Mouse (Mus musculus) hindbrain, embryonic 15.5 days (tissue): ENCODE measurements around the gene Morn1. TPM values are rescaled to one million over a fixed set of nuclear protein-coding genes. Genes with fewer than 3 reads are reported as not detected.

Source experiments
- ATAC-seq: fragments of 200-750 bp; cut with Nextera tagmentation; 2 replicates; pipeline ENCODE4 v1.8.0; 2017; ENCODE audit warnings: low read depth, moderate number of reproducible peaks, moderate TSS enrichment; ENCODE audit not compliant: low FRiP score
- H3K27ac ChIP-seq: fragments of 300-500 bp; sonication (generic); replicated peaks from 2 replicates; pipeline ENCODE4 v1.5.1; 2015; ENCODE audit warnings: mild to moderate bottlenecking, inconsistent platforms
- H3K27me3 ChIP-seq: fragments of 300-500 bp; sonication (generic); 2 replicates; pipeline ENCODE4 v1.6.1; 2015; ENCODE audit warnings: control low read depth, inconsistent platforms
- H3K36me3 ChIP-seq: fragments of 300-500 bp; sonication (generic); 2 replicates; pipeline ENCODE4 v1.6.1; 2015; ENCODE audit warnings: control low read depth, inconsistent platforms
- H3K4me1 ChIP-seq: fragments of 300-500 bp; sonication (generic); replicated peaks from 2 replicates; pipeline ENCODE4 v1.6.1; 2015; ENCODE audit warnings: control low read depth, inconsistent platforms
- H3K4me2 ChIP-seq: fragments of 300-500 bp; sonication (generic); 2 replicates; pipeline ENCODE4 v1.6.1; 2015; ENCODE audit warnings: moderate library complexity, mild to moderate bottlenecking, inconsistent platforms
- H3K4me3 ChIP-seq: fragments of 300-500 bp; sonication (generic); 2 replicates; pipeline ENCODE4 v1.5.1; 2015; ENCODE audit warnings: mild to moderate bottlenecking, inconsistent platforms
- H3K9ac ChIP-seq: fragments of 300-500 bp; sonication (generic); 2 replicates; pipeline ENCODE4 v1.6.1; 2015; ENCODE audit warnings: inconsistent platforms
- H3K9me3 ChIP-seq: fragments of 300-500 bp; sonication (generic); 2 replicates; pipeline ENCODE4 v1.6.1; 2016; ENCODE audit warnings: control low read depth, inconsistent platforms
- WGBS: fragments of 180-500 bp; shearing (Covaris S2); methylation state at CpG from one replicate; pipeline ENCODE4 v1.1.7; 2015; 5-methylcytosine and 5-hydroxymethylcytosine counted together
- polyA plus RNA-seq: library from polyadenylated mRNA; unstranded; fragments of >200 nt; fragmentation: Nextera tagmentation; extraction: Ambion mirVana; gene quantifications from 2 replicates; pipeline ENCODE4 v1.2.1, GENCODE M21; 2015

Gene Morn1
- polyA plus RNA-seq, 1 experiment from 2014 or later = 10.0 TPM

DNA sequence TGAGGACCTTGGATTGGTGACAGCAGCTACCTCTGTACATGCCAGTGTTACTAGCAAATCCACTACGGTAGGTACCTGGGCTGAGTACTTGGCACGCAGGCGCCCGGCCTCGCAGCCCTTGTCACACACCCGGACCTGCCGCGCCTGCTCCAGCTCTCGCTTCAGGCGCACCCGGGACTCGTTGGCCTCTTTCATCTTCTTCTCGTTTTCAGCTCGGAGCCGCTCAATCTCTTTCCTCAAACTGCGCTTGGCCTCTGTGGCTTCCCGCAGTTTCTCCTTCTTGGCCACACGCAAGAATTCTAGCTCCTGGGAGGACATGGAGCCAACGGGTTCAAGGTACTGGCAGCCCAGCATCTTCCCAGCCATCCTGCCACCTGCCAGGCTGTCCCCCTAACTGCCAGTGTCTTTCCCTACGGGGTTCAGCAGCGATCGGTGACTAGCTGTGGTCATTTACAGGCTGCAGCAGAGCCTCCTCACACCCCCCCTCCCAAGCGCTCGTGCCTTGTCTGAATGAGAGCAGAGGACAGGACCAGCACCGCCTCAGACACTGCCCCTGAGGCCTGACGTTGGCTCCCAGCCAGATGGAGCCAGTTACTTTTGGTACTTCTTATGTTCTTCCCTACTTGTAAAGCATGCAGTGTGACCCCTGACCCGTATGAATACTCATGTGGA lies 71.6 kb downstream of the Morn1 start:
- no peak overlapping the region for H3K9ac ChIP-seq
- no peak overlapping the region for H3K4me3 ChIP-seq
- no peak for ATAC-seq
- no peak overlapping the region for H3K4me2 ChIP-seq
- H3K27me3 ChIP-seq = no peaks in the 10 kb centered on the region
- WGBS = 79% methylated on average over 27 of the region's 27 CpGs
- H3K27ac ChIP-seq = no peak overlapping the region
- peaks cover 25% of the 10 kb centered on the region for H3K4me1 ChIP-seq
- no peaks in the 10 kb centered on the region for H3K9me3 ChIP-seq
- peaks cover 32% of the 10 kb centered on the region for H3K36me3 ChIP-seq

DNA sequence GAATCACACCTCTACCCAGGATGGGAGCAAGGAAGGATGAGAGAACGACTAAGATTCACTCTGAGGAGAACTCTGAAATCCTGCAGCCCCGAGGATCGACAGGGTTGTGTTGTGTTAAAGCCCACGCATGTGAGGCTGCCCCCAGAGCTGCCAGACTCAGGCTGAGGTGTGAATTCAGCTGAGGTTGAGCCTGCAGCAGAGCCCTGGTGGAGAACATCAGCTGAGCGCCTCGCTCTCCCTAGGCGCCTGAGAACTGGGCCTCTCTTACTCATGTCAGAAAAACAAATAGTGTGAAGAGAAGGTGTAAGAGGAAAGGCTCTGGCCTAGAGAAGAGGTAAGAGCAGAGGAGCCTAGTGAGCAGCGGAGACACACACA lies 72.2 kb downstream of the Morn1 start:
- Histone ChIP-seq H3K27ac (no peak overlapping the region), H3K4me3 (no peak overlapping the region), H3K27me3 (no peaks in the 10 kb centered on the region), H3K9me3 (no peaks in the 10 kb centered on the region), H3K4me2 (no peak overlapping the region), H3K4me1 (peaks cover 30% of the 10 kb centered on the region), H3K36me3 (peaks cover 32% of the 10 kb centered on the region), H3K9ac (no peak overlapping the region)
- ATAC-seq = no peak
- WGBS = 78% methylated on average over 8 of the region's 8 CpGs

DNA sequence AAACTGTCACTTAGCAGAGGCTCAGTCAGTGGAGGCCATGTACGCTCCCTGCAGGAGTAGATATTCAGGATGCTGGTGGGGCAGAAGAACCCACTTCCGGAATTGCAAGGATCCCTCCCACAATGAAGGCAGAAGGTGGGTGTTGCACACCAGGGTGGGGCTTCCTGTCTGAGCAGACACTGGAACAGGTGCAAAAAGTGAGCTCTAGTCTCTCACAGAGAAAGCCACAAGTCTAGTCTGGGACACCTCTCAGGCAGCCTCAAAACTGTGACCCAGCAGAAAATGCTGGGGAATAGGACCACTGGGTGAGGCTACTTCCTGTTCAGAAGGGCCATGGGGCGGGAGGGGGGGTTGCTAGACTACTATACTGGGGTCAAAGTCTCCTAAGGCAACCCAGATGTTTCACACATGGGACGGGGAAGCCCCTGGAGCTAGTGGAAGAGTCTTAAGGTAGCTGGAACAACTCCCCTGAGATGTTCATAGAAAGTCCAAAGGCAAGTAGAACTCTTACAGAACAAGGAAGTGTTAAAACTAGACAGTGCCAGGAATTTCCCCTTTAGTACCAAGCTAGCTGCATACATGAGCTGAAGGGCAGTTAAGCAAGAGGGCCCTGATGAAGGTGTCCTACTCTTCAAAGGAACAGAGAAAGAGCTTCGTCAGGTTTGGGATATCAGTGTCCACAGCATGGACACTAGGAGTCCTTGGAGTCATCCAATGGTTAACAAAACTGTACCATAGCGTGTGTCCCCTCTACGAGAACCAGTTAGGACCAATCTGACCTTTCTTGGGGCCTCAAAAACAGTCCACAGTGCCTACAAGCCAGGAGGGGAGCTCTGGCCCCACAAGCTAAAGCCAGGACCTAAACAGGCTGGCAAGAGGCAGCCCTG lies 76.3 kb downstream of the Morn1 start:
- no peak overlapping the region for H3K4me2 ChIP-seq
- no peak overlapping the region for H3K4me3 ChIP-seq
- 81% methylated on average over 7 of the region's 7 CpGs for WGBS
- peaks cover 55% of the 10 kb centered on the region for H3K4me1 ChIP-seq
- H3K27ac ChIP-seq = 0 out of 2 replicates have a peak overlapping the region, but pooled peaks have one; percentile 5
- H3K36me3 ChIP-seq = peaks cover 11% of the 10 kb centered on the region
- H3K9me3 ChIP-seq = no peaks in the 10 kb centered on the region
- no peak overlapping the region for H3K9ac ChIP-seq
- H3K27me3 ChIP-seq = no peaks in the 10 kb centered on the region
- no peak for ATAC-seq

DNA sequence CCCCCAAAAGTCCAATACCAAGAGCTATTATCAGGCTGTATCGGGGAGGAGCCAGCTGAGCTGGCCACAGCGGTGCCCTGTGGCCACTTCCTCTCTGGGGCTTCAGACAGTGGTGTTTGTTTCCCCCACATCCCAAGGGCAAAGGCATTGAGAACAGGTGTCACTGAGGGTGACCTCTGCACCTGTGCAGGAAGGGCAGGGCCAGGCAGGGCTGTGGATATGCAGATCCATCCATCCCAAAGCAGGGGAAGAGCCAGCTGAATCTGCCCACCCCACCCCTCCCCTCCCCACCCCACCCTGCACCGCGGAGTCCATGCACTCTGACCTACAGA lies 76.9 kb downstream of the Morn1 start:
- peaks cover 55% of the 10 kb centered on the region for H3K4me1 ChIP-seq
- H3K4me2 ChIP-seq = no peak overlapping the region
- no peaks in the 10 kb centered on the region for H3K9me3 ChIP-seq
- WGBS = 40% methylated on average over 3 of the region's 4 CpGs
- H3K27me3 ChIP-seq = no peaks in the 10 kb centered on the region
- H3K27ac ChIP-seq = 0 out of 2 replicates have a peak overlapping the region, but pooled peaks have one; percentile 5
- H3K4me3 ChIP-seq = no peak overlapping the region
- no peak overlapping the region for H3K9ac ChIP-seq
- no peak for ATAC-seq
- peaks cover 7% of the 10 kb centered on the region for H3K36me3 ChIP-seq

DNA sequence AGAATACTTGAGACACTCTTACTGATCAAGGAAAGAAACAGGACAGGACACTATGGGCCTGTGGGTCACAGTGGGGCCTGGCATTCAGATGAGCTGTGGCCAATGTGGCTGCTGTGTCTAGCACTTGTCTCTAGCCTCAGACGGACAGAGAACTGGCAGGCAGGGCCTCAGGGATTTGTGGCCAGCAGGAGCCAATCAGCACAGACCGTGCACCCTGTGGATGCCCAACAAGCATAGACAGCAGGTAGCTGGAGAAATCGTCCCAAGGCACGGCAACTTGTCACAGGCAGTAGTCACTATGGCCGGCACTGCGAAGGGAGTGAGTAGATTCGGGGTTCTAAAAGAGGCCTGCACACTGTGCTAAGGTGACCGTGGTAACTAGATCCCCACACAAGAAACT lies 77.3 kb downstream of the Morn1 start:
- Histone ChIP-seq H3K4me3 (no peak overlapping the region), H3K27ac (no peak overlapping the region), H3K27me3 (no peaks in the 10 kb centered on the region), H3K4me1 (peaks cover 55% of the 10 kb centered on the region), H3K4me2 (no peak overlapping the region), H3K9ac (no peak overlapping the region), H3K9me3 (no peaks in the 10 kb centered on the region), H3K36me3 (peaks cover 3% of the 10 kb centered on the region)
- ATAC-seq = no peak
- 41% methylated on average over 8 of the region's 8 CpGs for WGBS

DNA sequence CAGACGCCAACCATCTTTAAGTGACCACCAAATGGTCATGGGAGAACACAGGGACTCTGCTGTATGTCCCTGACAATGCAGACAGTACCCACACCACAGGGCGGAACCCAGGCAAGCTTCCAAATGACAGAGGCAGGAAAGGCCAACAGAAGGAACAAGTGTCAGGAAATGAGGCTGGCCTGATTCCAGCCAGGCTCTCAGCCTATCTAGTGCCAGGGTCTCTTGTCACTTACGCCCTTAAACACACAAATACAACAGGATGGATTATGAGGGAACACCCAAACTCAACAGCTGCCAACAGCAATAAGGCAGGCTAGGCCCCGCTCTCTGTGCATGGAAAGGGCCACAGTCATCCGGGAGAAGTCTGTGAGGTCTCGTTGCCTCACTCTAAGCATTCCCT lies 78.2 kb downstream of the Morn1 start:
- no peak overlapping the region for H3K9ac ChIP-seq
- peaks cover 55% of the 10 kb centered on the region for H3K4me1 ChIP-seq
- no peak overlapping the region for H3K4me3 ChIP-seq
- no peaks in the 10 kb centered on the region for H3K9me3 ChIP-seq
- H3K27me3 ChIP-seq = no peaks in the 10 kb centered on the region
- ATAC-seq = 0 out of 2 replicates have a peak, but pooled peaks have one; percentile 24
- H3K27ac ChIP-seq = peak overlapping the region; percentile 55; the same call in 1 of the 2 replicates
- no peak overlapping the region for H3K4me2 ChIP-seq
- 60% methylated on average over 6 of the region's 6 CpGs for WGBS
- H3K36me3 ChIP-seq = no peaks in the 10 kb centered on the region

DNA sequence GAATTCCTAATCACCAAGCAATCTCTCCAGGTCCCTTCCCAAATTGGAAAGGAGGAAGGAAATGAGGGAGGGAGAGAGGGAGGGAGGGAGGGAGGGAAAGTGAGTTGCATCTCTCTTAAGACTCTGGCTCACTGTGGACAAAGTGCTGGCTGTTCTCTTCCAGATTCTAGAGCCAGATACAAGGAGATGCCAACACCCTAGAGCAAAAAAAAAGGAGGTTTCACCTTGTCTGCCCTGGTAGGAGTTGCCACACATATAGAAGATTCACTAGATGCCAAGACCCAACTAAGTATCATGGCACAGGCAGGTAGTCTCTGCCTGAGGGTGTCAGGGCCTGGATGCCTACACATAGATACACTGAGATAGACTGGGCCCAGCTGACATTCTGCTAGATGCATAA lies 79.5 kb downstream of the Morn1 start:
- ATAC-seq = no peak
- peaks cover 56% of the 10 kb centered on the region for H3K4me1 ChIP-seq
- H3K9ac ChIP-seq = no peak overlapping the region
- no peak overlapping the region for H3K27ac ChIP-seq
- H3K9me3 ChIP-seq = no peaks in the 10 kb centered on the region
- H3K4me2 ChIP-seq = no peak overlapping the region
- no peak overlapping the region for H3K4me3 ChIP-seq
- no peaks in the 10 kb centered on the region for H3K36me3 ChIP-seq
- no peaks in the 10 kb centered on the region for H3K27me3 ChIP-seq

DNA sequence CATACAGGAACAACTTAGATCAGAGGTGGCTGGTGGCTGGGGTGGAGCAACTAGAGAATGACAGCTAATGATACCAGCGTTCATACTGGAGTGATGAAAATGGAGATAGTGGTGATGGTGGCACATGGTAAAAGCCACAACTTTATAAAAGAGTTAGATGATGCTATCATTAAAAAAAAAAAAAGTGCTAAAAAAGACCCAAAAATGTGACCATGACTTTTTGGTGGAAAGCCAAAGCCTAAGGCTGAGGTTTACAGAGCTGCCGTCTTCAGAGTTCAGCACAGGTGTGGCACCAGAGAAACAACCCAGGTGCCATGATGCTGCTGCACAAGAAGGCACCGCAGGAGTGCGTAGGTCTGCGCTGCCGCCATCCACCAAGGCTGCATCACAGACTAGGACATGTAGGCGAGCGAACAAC lies 82.5 kb downstream of the Morn1 start:
- Histone ChIP-seq H3K36me3 (no peaks in the 10 kb centered on the region), H3K4me3 (no peak overlapping the region), H3K4me2 (no peak overlapping the region), H3K4me1 (peaks cover 56% of the 10 kb centered on the region), H3K9ac (no peak overlapping the region), H3K9me3 (no peaks in the 10 kb centered on the region), H3K27ac (no peak overlapping the region), H3K27me3 (no peaks in the 10 kb centered on the region)
- ATAC-seq = no peak
- 92% methylated on average over 8 of the region's 8 CpGs for WGBS

DNA sequence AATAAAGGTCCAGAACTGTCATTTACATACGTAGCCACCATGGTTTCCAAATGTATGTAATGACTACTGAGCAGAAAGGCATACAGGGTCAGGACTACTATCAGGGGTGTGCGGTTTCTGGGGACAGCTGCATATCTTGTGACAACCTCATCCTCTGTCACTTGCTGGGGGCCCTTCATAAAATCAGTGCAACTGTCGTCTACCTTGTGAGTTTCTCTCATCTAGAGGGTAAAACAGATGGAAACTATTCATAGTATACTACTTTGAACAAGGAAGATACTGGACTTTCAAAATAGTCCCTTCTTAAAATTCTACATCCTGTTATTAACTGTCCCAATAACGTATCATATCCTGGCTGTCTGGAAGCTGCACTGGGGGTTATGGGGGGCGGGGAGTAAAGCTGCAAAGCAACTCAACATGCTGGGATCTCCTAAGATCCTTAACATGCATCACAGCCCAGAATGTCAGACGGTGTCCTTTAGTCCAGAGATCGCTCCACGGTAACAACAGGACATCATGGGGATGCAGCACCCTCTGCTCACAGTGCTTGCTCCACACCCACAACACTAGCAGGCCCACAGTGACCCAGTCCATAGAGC lies 84.3 kb downstream of the Morn1 start:
- peak overlapping the region; percentile 80; the same call in 1 of the 2 replicates for H3K27ac ChIP-seq
- peaks cover 60% of the 10 kb centered on the region for H3K4me1 ChIP-seq
- no peaks in the 10 kb centered on the region for H3K27me3 ChIP-seq
- no peak overlapping the region for H3K9ac ChIP-seq
- ATAC-seq = no peak
- WGBS = 78% methylated on average over 8 of the region's 8 CpGs
- H3K4me2 ChIP-seq = no peak overlapping the region
- H3K4me3 ChIP-seq = no peak overlapping the region
- no peaks in the 10 kb centered on the region for H3K36me3 ChIP-seq
- no peaks in the 10 kb centered on the region for H3K9me3 ChIP-seq

DNA sequence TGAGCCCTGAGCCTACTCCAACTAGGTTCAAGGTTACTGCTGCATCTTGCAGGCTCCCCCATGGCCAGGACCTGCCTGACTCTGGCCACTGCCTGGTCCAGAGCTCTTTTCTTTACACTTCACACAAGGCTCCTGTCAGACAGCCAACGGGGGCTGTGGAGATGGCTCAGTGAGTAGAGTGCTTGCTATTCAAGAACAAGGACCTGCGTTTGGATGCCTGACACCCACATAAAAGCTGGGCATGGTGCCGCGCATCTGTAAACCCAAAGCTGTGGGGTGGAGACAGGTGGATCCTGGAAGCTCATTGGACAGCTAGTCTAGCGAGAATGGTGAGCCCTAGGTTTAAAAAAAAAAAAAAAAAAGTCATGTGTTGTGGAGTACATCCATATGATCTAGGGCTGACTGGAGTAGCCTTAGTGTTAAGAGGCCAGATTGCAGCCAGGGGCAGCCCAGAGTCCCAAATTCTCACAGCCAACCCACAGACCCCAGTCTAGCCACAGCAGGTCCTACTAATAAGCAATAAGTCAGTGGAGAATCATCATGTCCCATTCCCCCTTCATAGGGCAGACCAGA lies 85.7 kb downstream of the Morn1 start:
- Histone ChIP-seq H3K27me3 (no peaks in the 10 kb centered on the region), H3K4me3 (no peak overlapping the region), H3K4me1 (peaks cover 66% of the 10 kb centered on the region), H3K9me3 (no peaks in the 10 kb centered on the region), H3K27ac (peak overlapping the region; percentile 80), H3K9ac (no peak overlapping the region), H3K4me2 (peak overlapping the region; percentile 35; the same call in 1 of the 2 replicates), H3K36me3 (no peaks in the 10 kb centered on the region)
- no peak for ATAC-seq
- WGBS = 37% methylated on average over 5 of the region's 5 CpGs

DNA sequence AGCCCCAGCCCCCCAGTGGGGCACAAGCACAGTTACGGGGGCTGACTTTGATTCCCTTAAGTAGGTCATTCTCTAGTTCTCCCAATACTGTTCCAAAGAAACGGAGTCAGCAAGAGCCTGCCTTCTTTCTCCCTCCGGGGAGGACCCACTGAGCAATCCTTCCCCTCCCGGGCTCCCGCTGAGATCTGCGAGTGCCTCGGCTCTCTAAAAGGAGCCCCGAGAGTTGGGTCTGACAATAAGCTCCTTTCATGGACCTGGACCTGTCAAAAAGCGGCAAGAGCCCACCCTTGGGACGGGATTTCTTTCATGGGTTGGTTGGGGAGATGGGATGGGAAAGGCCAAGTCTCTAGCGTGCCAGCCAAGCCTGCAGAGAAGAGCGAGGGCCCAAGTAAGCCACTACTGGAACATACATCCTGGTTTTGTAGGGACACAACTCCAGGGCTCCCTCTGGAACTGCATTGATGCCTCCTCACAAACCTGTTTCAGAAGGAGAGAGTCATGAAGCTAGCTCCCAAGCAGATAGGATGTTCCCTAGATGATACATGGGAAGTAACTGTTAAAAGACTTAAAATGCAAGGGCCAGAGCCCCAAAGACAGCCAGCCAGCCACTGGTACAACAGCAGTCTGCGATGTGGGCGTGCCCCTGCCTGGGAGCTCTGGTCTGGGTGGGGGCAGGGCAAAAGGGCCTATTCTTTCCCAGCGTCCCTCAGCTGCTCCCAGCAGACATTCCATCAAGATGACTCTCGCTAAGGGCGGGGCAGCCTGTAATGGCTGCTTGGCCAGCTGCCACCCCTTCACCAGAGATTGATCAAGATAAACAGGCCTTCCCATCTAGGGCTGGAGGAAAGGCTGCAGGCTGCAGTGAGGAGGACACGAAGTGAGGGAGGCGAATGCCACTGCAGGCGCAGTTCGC lies 86.8 kb downstream of the Morn1 start:
- H3K4me2 ChIP-seq = peak overlapping the region; percentile 35
- peak overlapping the region; percentile 80 for H3K27ac ChIP-seq
- H3K9me3 ChIP-seq = no peaks in the 10 kb centered on the region
- H3K4me3 ChIP-seq = no peak overlapping the region
- H3K36me3 ChIP-seq = no peaks in the 10 kb centered on the region
- H3K4me1 ChIP-seq = peaks cover 77% of the 10 kb centered on the region
- ATAC-seq = peak; percentile 77
- 6% methylated on average over 21 of the region's 21 CpGs for WGBS
- peak overlapping the region; percentile 5; the same call in 1 of the 2 replicates for H3K9ac ChIP-seq
- no peaks in the 10 kb centered on the region for H3K27me3 ChIP-seq
